8 mouse cellular contexts compared by ENCODE assay signal in genomic region chr4:148287041-148287440, GRCm38 (mm10). TPM values are rescaled to one million over a fixed set of nuclear protein-coding genes. Genes with fewer than 3 reads are reported as not detected.
DNase-seq lines count a peak whose midpoint lies in the region; ATAC-seq and TF ChIP-seq lines count a peak whose summit lies in the region.

No protein-coding gene starts in this region.

- peak overlapping the region; percentile 56 for H3K4me3 ChIP-seq in left cerebral cortex, adult 2 months
- peak overlapping the region; percentile 38; the same call in 1 of the 2 replicates for H3K4me3 ChIP-seq in embryonic facial prominence, embryonic 14.5 days (ENCODE audit: low read depth, low read length)
- H3K4me3 ChIP-seq in hindbrain, embryonic 15.5 days, result peak overlapping the region; percentile 57
- H3K4me3 ChIP-seq in midbrain, postnatal 0 days (ENCODE audit: low read depth, low read length), result peak overlapping the region; percentile 50

- H3K27ac ChIP-seq in left cerebral cortex, adult 2 months, result peak overlapping the region; percentile 82
- H3K27ac ChIP-seq in embryonic facial prominence, embryonic 14.5 days (replicated peaks; ENCODE audit: low read depth, low read length), result no peak overlapping the region
- H3K27ac ChIP-seq in hindbrain, embryonic 15.5 days (replicated peaks), result peak overlapping the region; percentile 77
- H3K27ac ChIP-seq in midbrain, postnatal 0 days (ENCODE audit: low read depth, low read length), result 0 out of 2 replicates have a peak overlapping the region, but pooled peaks have one; percentile 44

- DNase-seq in left cerebral cortex, adult 2 months (ENCODE audit: extremely low spot score in 1 of 2, low spot score in 2 of 2), result no peak
- no peak for DNase-seq in left cerebral cortex, postnatal 4 days
- no peak for DNase-seq in embryonic facial prominence, embryonic 14.5 days (ENCODE audit: low spot score)
- no peak for DNase-seq in midbrain, postnatal 0 days (ENCODE audit: low spot score)
- no peak for DNase-seq in thymus, postnatal 14 days
- DNase-seq in embryo, embryonic 9.5 days (ENCODE audit: extremely low spot score), result no peak
- no peak for DNase-seq in left cerebral cortex, postnatal 14 days (ENCODE audit: low spot score in 2 of 2)

- intact Hi-C loops in left cerebral cortex, adult 2 months (cut with DNase I), result loop anchor here (2.0 to 5.0 kb wide), 2 partner anchors 98 to 145 kb away; no protein-coding TSS in a partner anchor
- intact Hi-C loops in left cerebral cortex, postnatal 4 days (cut with DNase I), result loop anchor here (2.0 to 5.0 kb wide), 2 partner anchors 112 to 150 kb away; no protein-coding TSS in a partner anchor
- intact Hi-C loops in left cerebral cortex, postnatal 14 days (cut with DNase I), result loop anchor here (5.0 kb wide), 1 partner anchor 150 kb away; no protein-coding TSS in a partner anchor

- H3K36me3 ChIP-seq in embryonic facial prominence, embryonic 14.5 days (ENCODE audit: control insufficient read depth, insufficient read depth, low read length), result no peaks in the 10 kb centered on the region
- no peaks in the 10 kb centered on the region for H3K36me3 ChIP-seq in hindbrain, embryonic 15.5 days
- H3K36me3 ChIP-seq in midbrain, postnatal 0 days (ENCODE audit: insufficient read depth, low read length), result no peaks in the 10 kb centered on the region

- no peak for TF ChIP-seq CTCF in left cerebral cortex, adult 2 months (IDR thresholded peaks at IDR 0.05)
- no peak; the same call in 1 of the 2 replicates for TF ChIP-seq CTCF in midbrain, postnatal 0 days (IDR thresholded peaks at IDR 0.05)

- 3% methylated on average over 11 of the region's 20 CpGs for WGBS in embryonic facial prominence, embryonic 14.5 days
- 1% methylated on average over 20 of the region's 20 CpGs for WGBS in hindbrain, embryonic 15.5 days
- 0% methylated on average over 20 of the region's 20 CpGs for WGBS in midbrain, postnatal 0 days

- no peak overlapping the region for H3K9ac ChIP-seq in embryonic facial prominence, embryonic 14.5 days (ENCODE audit: low read depth, low read length)
- peak overlapping the region; percentile 68 for H3K9ac ChIP-seq in hindbrain, embryonic 15.5 days
- peak overlapping the region; percentile 55 for H3K9ac ChIP-seq in midbrain, postnatal 0 days (replicated peaks; ENCODE audit: low read length, poor library complexity, severe bottlenecking)

- peaks cover 33% of the 10 kb centered on the region for H3K27me3 ChIP-seq in embryonic facial prominence, embryonic 14.5 days (replicated peaks; ENCODE audit: control insufficient read depth, insufficient read depth, low read length)
- no peaks in the 10 kb centered on the region for H3K27me3 ChIP-seq in hindbrain, embryonic 15.5 days
- no peaks in the 10 kb centered on the region for H3K27me3 ChIP-seq in midbrain, postnatal 0 days (ENCODE audit: insufficient read depth, low read length)

- H3K9me3 ChIP-seq in embryonic facial prominence, embryonic 14.5 days (ENCODE audit: control insufficient read depth, low read length), result no peaks in the 10 kb centered on the region
- H3K9me3 ChIP-seq in hindbrain, embryonic 15.5 days, result no peaks in the 10 kb centered on the region
- H3K9me3 ChIP-seq in midbrain, postnatal 0 days (ENCODE audit: low read length), result no peaks in the 10 kb centered on the region

- peak overlapping the region; percentile 65; the same call in 1 of the 2 replicates for H3K4me2 ChIP-seq in embryonic facial prominence, embryonic 14.5 days (ENCODE audit: low read depth, low read length)
- H3K4me2 ChIP-seq in hindbrain, embryonic 15.5 days, result peak overlapping the region; percentile 71
- H3K4me2 ChIP-seq in midbrain, postnatal 0 days (ENCODE audit: low read depth, low read length, poor library complexity, severe bottlenecking), result peak overlapping the region; percentile 93

- H3K4me1 ChIP-seq in embryonic facial prominence, embryonic 14.5 days (ENCODE audit: control insufficient read depth, insufficient read depth, low read length), result 0 out of 2 replicates have a peak, but pooled peaks cover 3% of the 10 kb centered on the region
- H3K4me1 ChIP-seq in hindbrain, embryonic 15.5 days (replicated peaks), result peaks cover 77% of the 10 kb centered on the region
- peaks cover 19% of the 10 kb centered on the region; the same call in 1 of the 2 replicates for H3K4me1 ChIP-seq in midbrain, postnatal 0 days (ENCODE audit: insufficient read depth, low read length)

- no peak for ATAC-seq in embryonic facial prominence, embryonic 14.5 days (ENCODE audit: low read depth)
- no peak; the same call in 1 of the 2 replicates for ATAC-seq in hindbrain, embryonic 15.5 days (ENCODE audit: low FRiP score, low read depth)
- no peak for ATAC-seq in midbrain, postnatal 0 days (ENCODE audit: low FRiP score)

RNA-seq across cellular contexts. Expression of gene Disp3, which starts 0.7 kb away (rescaled TPM):
- 10 to 100 TPM; 32.2 to 34.3 TPM for total RNA-seq in left cerebral cortex, adult 2 months (2021)
- total RNA-seq in left cerebral cortex, postnatal 4 days (2021), result 10 to 100 TPM; 12.9 to 18.3 TPM
- polyA plus RNA-seq in embryonic facial prominence, embryonic 14.5 days (2014; fragmentation: Nextera tagmentation; extraction: Ambion mirVana), result 0.15 and 0.56 TPM in 2 replicates
- 13.3 and 15.3 TPM in 2 replicates for polyA plus RNA-seq in hindbrain, embryonic 15.5 days (2015; fragmentation: Nextera tagmentation; extraction: Ambion mirVana)
- 19.7 and 25.1 TPM in 2 replicates for total RNA-seq in midbrain, postnatal 0 days (2014; rRNA removed)
- polyA plus RNA-seq in midbrain, postnatal 0 days (2015; fragmentation: Nextera tagmentation; extraction: Ambion mirVana), result 6.8 and 7.8 TPM in 2 replicates
- 10 to 100 TPM; 23.0 to 24.8 TPM for total RNA-seq in left cerebral cortex, postnatal 14 days (2021)
